Mouse (Mus musculus) heart, adult 2 months (tissue): ENCODE data around the gene Dgkq.

Experiments used
- CTCF ChIP-seq: fragments of 200-600 bp; IDR thresholded peaks from 2 replicates; pipeline ENCODE4 v1.8.1; 2022; ENCODE audit warnings: antibody characterized with exemption, mild to moderate bottlenecking, moderate library complexity
- EP300 ChIP-seq: fragments of 200-500 bp; IDR thresholded peaks from 2 replicates; pipeline ENCODE4 v1.6.1; 2011; ENCODE audit warnings: low read depth, low read length, control low read depth; ENCODE audit not compliant: insufficient read depth

DNA sequence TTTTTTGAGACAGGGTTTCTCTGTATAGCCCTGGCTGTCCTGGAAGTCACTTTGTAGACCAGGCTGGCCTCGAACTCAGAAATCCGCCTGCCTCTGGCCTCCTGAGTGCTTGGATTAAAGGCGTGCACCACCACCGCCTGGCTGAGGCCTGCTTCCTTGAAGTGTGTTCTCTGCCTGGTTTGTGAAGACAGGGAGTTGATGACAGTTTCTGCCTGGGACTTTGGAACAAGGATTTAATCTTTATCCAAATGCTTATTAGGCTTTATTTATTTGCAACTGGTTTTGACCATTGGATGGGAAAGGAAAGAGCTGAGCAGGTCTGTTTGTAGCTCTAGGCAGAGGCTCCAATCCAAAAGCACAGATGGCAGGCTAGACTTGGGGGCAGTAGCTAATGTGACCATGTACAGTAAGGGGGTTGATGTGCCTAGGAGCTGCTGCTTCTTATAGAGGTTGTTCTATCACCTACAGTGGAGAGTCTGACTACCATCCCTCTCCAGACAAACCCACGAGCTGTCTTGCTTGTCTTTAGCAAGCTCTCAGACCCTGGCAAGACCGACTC, 8.9 kb upstream of the Dgkq start:
- TF ChIP-seq EP300 = no peak
- TF ChIP-seq CTCF = no peak
